Mouse (Mus musculus) testis, adult 2 months (tissue): ENCODE results near the gene Akr1b7. TPM values are rescaled to one million over a fixed set of nuclear protein-coding genes. Genes with fewer than 3 reads are reported as not detected.
A peak's percentile ranks its signal among the peaks of the same experiment; 100 is the strongest.

Experiments
- H3K27ac ChIP-seq: fragments of 200-500 bp; 2 replicates; pipeline ENCODE4 v1.5.1; 2012; ENCODE audit warnings: low read depth, low read length; ENCODE audit not compliant: control insufficient read depth, insufficient read depth
- H3K27me3 ChIP-seq: fragments of 200-500 bp; 2 replicates; pipeline ENCODE4 v1.6.1; 2012; ENCODE audit warnings: mild to moderate bottlenecking, low read length, moderate library complexity; ENCODE audit not compliant: control insufficient read depth, insufficient read depth
- H3K36me3 ChIP-seq: fragments of 200-500 bp; 2 replicates; pipeline ENCODE4 v1.6.1; 2012; ENCODE audit warnings: mild to moderate bottlenecking, low read length; ENCODE audit not compliant: control insufficient read depth, insufficient read depth
- H3K4me1 ChIP-seq: fragments of 200-500 bp; 2 replicates; pipeline ENCODE4 v1.6.1; 2012; ENCODE audit warnings: low read length; ENCODE audit not compliant: control insufficient read depth, insufficient read depth
- H3K4me3 ChIP-seq: fragments of 200-500 bp; 2 replicates; pipeline ENCODE4 v1.5.1; 2012; ENCODE audit warnings: low read depth, mild to moderate bottlenecking, low read length, moderate library complexity, mixed read lengths; ENCODE audit not compliant: control insufficient read depth
- CTCF ChIP-seq: fragments of 200-500 bp; IDR thresholded peaks from 2 replicates; pipeline ENCODE4 v1.5.1; 2012; ENCODE audit warnings: low read depth, mild to moderate bottlenecking, inconsistent platforms, low read length, moderate library complexity; ENCODE audit not compliant: control insufficient read depth, insufficient read depth, insufficient replicate concordance
- POLR2A ChIP-seq: fragments of 200-500 bp; IDR thresholded peaks from 2 replicates; pipeline ENCODE4 v1.6.1; 2012; ENCODE audit warnings: low read depth, mild to moderate bottlenecking, inconsistent platforms, low read length, moderate library complexity; ENCODE audit not compliant: control insufficient read depth
- polyA plus RNA-seq: library from polyadenylated mRNA; depleted of rRNA; stranded (reverse); fragments of >200 nt; gene quantifications from 2 replicates; pipeline ENCODE4 v1.2.3, GENCODE M21; 2012

Gene Akr1b7
- polyA plus RNA-seq, 1 experiment, result 0.07 TPM

- H3K27ac ChIP-seq, result no peak overlapping the region
- no peaks in the 10 kb centered on the region for H3K27me3 ChIP-seq
- H3K36me3 ChIP-seq, result no peaks in the 10 kb centered on the region
- H3K4me1 ChIP-seq, result peaks cover 14% of the 10 kb centered on the region
- TF ChIP-seq CTCF (no peak), POLR2A (no peak)
- no peak overlapping the region for H3K4me3 ChIP-seq
Observed at GRCm38 (mm10) chr6:34383401-34383800, 28.7 kb upstream of the Akr1b7 start.

DNA sequence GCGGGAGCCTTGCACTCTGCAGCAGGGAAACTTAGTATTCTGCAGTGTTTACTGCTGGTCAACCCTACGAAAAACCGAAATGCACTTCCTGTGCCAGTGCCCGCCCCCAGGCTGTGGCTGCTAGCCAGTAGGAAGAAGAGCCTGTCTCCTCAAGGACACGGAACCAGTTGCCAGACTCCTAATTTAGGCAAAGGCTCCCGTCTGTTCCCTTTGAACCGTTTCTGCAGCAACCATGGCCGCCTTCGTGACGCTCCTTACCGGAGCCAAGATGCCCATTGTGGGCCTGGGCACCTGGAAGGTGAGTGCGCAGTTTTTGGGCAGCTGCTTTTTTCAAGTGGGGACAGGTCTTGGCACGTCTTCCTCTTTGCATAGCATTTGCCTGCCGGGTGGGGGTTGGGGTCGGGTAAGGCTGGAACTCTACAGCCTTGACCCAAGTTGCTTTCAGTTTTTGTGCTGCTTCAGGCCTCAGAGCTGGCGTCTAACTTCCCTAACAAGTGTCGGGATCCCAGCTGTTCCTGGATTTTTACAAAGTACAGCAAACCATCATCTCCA is 27.9 kb upstream of the Akr1b7 start, which contains the start of gene Akr1b10:
Gene Akr1b10 (plus strand): TSS at position 109 of the 552 bp plus-strand sequence.
- TF ChIP-seq POLR2A, result peak; percentile 40
- TF ChIP-seq CTCF, result no peak
- Histone ChIP-seq H3K27me3 (no peaks in the 10 kb centered on the region), H3K4me1 (peaks cover 14% of the 10 kb centered on the region), H3K36me3 (no peaks in the 10 kb centered on the region), H3K27ac (peak within 1 kb of the TSS; percentile 89), H3K4me3 (peak within 1 kb of the TSS; percentile 88)

- TF ChIP-seq CTCF (no peak), POLR2A (no peak)
- H3K4me1 ChIP-seq, result peaks cover 14% of the 10 kb centered on the region
- no peaks in the 10 kb centered on the region for H3K27me3 ChIP-seq
- H3K4me3 ChIP-seq, result peak overlapping the region; percentile 88
- no peaks in the 10 kb centered on the region for H3K36me3 ChIP-seq
- H3K27ac ChIP-seq, result peak overlapping the region; percentile 89
Observed at GRCm38 (mm10) chr6:34384701-34385370, 27.3 kb upstream of the Akr1b7 start.

DNA sequence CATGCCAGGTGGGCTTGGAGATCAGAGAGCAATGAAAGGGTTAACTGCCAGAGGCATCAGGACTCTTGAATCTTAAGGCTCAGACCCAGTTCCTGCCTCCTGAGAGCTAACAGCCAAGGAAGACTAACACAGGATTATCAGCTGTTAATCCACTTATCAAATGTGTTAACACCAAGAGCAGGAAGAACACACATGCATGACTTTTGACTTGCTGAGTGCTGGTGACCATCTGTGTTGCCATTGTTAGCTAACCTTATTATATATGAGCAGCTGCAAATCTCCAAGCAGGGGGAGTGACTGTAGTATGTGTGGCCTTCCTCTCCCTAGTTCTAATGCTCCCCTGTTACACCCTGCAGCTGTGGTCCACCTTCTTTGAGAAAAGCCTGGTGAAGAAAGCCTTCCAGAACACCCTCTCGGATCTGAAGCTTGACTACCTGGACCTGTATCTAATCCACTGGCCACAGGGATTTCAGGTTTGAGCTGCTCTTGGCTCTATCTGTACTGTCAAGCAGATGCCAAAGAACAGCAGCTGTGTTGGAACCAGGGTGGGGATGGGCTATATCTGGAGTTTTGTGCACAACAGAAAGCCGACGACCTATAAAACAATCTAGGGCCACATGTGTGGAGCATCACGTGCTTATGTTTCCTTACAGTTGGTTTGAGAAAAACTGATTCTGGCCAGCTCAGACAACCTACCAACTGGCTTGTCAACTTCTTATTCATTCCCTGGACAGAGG is 23.5 kb upstream of the Akr1b7 start:
- no peak overlapping the region for H3K4me3 ChIP-seq
- TF ChIP-seq CTCF, result no peak
- no peak for TF ChIP-seq POLR2A
- H3K27me3 ChIP-seq, result no peaks in the 10 kb centered on the region
- H3K4me1 ChIP-seq, result peaks cover 10% of the 10 kb centered on the region
- no peaks in the 10 kb centered on the region for H3K36me3 ChIP-seq
- H3K27ac ChIP-seq, result no peak overlapping the region

DNA sequence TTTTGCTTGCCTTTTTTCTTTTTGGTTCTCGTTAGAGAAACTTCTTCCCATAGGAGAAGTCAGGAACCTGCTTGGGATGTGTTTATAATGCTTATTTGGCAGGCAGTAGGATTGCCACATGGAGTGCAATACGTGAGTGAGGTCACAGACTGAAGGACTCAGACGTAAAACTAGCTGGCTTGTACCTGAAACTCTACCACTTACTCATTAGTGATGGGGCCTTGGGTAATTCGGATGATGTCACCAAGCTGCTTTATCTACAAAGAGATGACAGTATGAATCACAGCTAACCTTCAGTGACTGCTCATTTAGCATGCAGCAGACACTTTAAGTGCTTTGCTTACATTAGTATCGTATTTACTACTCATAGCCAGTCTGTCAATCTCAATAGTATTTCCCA is 16.2 kb upstream of the Akr1b7 start:
- Histone ChIP-seq H3K4me1 (no peaks in the 10 kb centered on the region), H3K36me3 (no peaks in the 10 kb centered on the region), H3K27ac (no peak overlapping the region), H3K4me3 (no peak overlapping the region), H3K27me3 (no peaks in the 10 kb centered on the region)
- TF ChIP-seq CTCF (no peak), POLR2A (no peak)

GRCm38 (mm10) chr6:34398431-34398830 is 13.7 kb upstream of the Akr1b7 start:
- no peak overlapping the region for H3K27ac ChIP-seq
- no peaks in the 10 kb centered on the region for H3K4me1 ChIP-seq
- no peak for TF ChIP-seq POLR2A
- TF ChIP-seq CTCF, result no peak
- no peaks in the 10 kb centered on the region for H3K36me3 ChIP-seq
- H3K27me3 ChIP-seq, result no peaks in the 10 kb centered on the region
- no peak overlapping the region for H3K4me3 ChIP-seq

GRCm38 (mm10) chr6:34399606-34400220 is 12.4 kb upstream of the Akr1b7 start:
- H3K4me3 ChIP-seq, result no peak overlapping the region
- no peaks in the 10 kb centered on the region for H3K27me3 ChIP-seq
- H3K36me3 ChIP-seq, result no peaks in the 10 kb centered on the region
- TF ChIP-seq POLR2A, result no peak
- TF ChIP-seq CTCF, result no peak
- no peak overlapping the region for H3K27ac ChIP-seq
- H3K4me1 ChIP-seq, result no peaks in the 10 kb centered on the region
